Mouse (Mus musculus): ENCODE results near the gene D930020B18Rik. TPM values are rescaled to one million over a fixed set of nuclear protein-coding genes. Genes with fewer than 3 reads are reported as not detected.

Gene D930020B18Rik
- 0.14 and 1.1 TPM in 2 replicates for polyA plus RNA-seq (2012; rRNA removed; ENCODE audit: low replicate concordance)

DNA sequence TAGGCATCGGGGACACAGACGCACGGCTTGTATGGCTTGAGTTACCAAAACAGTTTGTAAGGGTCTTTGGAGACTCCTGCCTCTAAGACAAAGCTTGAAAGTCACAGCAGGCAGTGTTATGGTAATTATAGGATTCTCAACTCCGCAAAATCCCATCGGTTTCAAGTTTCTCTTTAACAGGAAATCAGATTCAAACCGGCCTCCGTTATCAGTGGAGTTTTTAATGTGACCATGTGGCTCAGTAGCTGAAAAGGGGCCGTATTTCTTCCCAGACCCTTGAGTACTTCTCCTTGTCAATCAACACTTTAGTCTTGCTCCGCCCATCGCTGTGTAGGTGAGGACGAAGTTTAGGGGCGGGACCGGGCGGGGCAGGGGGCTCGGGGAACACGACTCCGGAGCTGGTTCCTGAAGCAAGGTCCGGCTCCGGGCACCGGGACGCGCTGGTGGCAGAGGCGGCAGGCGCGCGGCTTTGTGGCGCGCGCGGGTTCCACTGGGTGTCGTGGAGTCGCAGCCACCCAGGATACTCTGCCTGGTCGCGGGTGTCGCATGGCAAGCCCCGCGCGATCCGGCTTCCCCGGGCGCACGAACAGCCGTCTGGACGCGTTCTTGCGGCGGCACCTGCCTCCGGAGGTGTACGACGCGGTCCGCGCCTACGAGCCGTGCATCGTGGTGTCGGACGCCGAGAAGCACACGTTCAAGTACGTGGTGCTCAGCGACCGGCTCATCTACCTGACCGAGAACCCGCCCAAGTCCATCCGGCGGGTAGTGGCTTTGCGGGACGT is at the start of gene D930020B18Rik:
Gene D930020B18Rik (plus strand): TSS at position 317 of the 782 bp plus-strand sequence.

DNA sequence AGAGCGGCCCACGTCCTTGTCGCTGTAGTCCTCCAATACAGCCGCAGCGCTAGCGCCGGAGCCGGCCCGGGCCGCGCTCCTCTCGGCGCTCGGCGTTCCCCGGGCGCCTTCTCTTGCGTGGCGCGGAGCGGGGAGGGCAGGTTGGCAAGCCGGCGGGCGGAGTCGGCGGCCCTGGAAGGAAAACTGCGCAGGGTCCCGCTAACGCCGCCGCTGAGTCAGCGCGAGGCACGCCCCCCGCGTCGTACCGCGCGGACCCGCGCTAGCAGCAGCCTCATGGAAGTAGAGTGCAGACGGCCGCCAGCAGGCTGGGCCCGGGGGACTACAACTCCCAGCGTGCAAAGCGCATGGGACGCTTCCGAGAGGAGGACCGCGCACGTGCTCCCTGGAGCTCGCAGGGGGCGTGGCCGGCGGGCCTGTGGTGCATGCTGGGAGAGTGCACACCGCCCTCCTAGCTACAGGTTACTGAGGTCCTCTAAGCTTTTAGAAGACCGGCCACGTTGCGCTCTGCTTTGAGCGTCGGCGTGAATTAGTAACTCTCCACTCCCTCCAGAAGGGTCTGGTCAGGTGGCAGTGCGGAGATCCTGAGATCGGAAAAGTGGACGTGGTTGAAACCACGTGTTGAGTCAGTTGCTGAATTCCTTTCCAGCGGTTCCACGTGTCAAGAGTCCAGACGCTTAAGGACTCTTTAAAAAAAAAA is 15.1 kb upstream of the D930020B18Rik start, which contains the start of gene Xpot:
Gene Xpot (minus strand): TSS at position 147 of the 697 bp plus-strand sequence.

DNA sequence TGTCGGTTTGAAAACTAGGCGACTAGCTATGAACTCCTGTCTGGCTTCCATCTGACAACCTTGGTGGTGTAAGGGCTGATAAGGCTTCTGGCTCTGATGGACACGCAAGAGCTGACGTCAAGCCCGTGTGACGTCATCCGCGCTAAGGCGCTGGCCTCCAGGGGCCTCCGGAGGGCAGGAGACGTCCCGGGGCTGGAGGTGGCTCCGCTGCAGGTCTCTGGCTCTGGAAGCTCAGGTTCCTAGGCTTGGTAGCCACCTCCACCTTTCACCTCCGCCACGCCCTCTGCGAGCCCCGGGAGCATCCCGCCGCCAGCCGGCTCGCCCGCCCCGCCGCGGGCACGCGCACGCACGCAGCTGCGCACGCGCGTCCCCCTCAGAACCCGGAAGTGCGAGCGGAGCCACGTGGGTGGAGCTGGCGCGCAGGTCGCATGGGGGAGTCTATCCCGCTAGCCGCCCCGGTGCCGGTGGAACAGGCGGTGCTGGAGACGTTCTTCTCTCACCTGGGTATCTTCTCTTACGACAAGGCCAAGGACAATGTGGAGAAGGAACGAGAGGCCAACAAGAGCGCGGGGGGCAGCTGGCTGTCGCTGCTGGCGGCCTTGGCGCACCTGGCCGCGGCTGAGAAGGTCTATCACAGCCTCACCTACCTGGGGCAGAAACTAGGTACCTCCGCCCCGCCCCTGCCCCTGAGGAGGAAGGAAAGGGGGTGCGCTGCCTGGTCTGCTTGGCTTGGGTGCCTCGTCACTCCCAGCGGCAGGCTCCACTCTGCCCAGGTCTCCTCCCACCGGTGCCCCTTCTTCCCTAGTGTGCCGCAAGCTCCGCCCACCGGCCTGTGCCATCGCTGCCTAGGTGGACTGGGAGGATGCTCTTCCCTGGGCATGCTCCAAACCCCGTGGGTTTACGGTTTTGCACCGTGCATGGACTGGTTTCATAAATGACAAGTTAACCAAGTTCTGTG is 98.4 kb downstream of the D930020B18Rik start, which contains the start of gene BC048403:
Gene BC048403 (plus strand): TSS at position 390 of the 958 bp plus-strand sequence.

Other genes with a start within 250 kb of the D930020B18Rik start
- 14.0 and 19.6 TPM in 2 replicates for gene Rassf3, start 165.2 kb upstream of the D930020B18Rik start, polyA plus RNA-seq (2012; rRNA removed; ENCODE audit: low replicate concordance)
- 3.6 and 5.2 TPM in 2 replicates for gene Tbk1, start 54.8 kb upstream of the D930020B18Rik start, polyA plus RNA-seq (2012; rRNA removed; ENCODE audit: low replicate concordance)
- gene Xpot, start 15.3 kb upstream of the D930020B18Rik start, polyA plus RNA-seq (2012; rRNA removed; ENCODE audit: low replicate concordance) = 38.4 and 54.1 TPM in 2 replicates
- gene BC048403, start 98.3 kb downstream of the D930020B18Rik start, polyA plus RNA-seq (2012; rRNA removed; ENCODE audit: low replicate concordance) = 2.0 and 4.7 TPM in 2 replicates

Data from duodenum, adult 2 months (tissue).